Mouse (Mus musculus) right cerebral cortex, postnatal 25 days (tissue): ENCODE results near the gene Tbc1d12.
"Not testable (repeated sequence)": the region's sequence is repeated elsewhere in the genome, so short reads cannot be mapped to it uniquely, and the experiment has no call there.

ENCODE experiments used
- DNase-seq: peaks from one replicate; pipeline ENCODE4 v3.0.0; 2022

The Tbc1d12 gene

DNA sequence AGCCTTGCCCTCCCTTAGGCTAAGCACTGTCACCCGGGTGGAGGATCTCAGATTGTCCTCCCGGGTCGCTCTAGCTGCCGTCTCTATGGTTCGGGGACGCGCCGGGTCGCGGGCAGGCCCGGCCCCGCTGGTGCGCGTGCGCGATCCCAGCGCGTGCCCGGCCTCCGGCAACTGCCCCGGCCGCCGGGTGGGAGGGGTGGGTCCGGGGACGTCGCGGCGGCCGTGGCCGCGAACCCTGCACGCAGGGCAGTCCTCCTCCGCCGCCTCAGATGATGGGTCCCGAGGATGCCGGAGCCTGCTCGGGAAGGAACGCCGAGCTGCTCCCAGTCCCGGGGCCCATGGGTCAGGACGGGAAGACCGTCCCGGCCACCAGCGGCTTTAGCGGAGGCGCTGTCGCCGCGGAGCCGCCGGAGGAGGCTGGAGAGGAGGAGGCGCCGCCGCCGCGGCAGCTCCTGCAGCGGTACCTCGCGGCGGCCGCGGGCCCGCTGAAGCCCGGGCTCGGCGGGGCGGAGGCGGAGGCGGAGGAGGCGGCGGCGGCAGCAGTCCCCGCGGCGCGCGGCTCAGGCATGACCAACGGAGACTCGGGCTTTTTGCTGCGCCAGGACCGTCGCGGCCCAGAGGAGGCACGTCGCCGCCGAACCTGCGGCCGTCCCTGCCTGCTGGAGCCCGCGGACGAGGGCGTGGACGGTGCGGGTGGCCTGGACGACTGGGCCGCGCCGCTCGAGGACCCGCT lies at the start of gene Tbc1d12:
Tbc1d12 (plus strand) TSS at position 142 of the 733 bp plus-strand sequence.
- peak; percentile 89 for DNase-seq

- DNase-seq, result no peak
Observed at GRCm38 (mm10) chr19:38787756-38788155, 48.6 kb upstream of the Tbc1d12 start.

DNA sequence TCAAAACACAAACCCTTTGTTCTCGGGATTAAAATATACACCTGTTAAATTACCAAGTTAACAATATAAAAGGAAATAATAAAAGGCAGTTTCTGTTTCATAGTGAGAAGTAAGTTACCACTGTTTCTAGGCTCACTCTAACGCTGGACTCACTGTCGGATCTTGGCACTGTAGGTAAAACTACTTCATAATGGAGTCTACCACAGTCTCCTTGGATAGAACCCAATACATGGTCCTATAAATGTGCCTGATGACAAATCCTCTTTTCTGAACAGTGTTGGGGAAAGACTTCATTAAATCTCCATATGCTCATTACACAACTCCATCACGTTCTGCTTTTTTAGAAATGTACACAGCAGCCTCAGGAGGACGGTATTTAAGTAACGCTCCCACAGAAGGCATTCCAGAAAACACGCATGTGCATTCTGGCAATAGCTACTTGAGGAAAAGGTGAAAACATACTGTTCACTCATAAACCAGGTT lies 42.8 kb upstream of the Tbc1d12 start:
- DNase-seq, result no peak

DNA sequence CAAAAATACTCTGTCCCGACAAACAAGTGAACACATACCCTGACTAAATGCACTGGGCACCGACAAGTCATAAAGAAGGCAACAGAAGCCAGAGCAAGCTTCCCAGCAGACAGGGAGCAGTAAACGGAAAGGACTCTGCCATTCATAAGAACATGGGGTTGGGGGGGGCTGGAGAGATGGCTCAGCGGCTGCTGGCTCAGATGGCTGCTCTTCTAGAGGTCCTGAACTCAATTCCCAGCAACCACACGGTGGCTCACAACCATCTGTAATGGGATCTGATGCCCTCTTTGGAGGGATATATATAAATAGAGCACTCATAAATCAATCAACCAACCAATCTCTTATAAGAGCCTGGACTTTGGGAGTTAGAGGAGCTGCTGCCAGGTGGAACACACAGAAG lies 39.8 kb upstream of the Tbc1d12 start:
- DNase-seq, result no peak

DNA sequence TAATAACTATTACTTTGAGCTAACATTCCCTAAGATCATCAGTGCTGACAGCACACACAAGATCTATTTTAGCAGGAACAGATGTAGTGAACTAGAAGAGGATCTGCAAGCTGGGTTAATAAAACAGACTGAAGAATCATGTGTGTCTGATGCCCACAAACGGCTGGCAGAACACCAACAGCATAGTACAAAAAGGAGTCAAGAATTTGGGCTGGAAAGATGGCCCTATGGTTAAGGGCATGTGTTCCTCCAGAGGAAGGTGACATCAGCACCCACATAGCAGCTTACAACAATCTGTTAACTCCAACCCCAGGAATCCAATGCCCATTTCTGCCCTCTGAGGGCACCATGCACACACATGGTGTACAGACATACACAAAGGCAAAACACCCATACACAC lies 38.1 kb upstream of the Tbc1d12 start:
- DNase-seq, result no peak

GRCm38 (mm10) chr19:38798801-38799200 lies 37.6 kb upstream of the Tbc1d12 start:
- DNase-seq, result no peak

DNA sequence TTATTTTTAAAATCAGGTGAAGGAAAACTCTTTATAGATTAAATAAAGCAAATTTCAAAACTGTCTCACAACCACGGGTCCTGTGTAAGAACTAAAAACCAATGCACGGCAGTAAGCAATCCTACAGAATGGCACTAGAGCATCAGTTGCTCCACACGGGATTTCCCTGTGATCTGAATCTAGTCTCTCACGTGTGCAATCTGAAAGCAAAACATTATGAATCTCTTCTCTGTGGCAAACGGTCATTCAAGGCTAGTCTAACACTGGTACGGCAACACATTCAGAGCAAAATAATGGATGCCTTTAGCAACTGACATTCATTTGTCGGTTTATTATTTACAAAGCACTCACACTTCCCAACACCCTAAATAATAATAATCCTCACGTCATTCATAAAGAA lies 18.2 kb upstream of the Tbc1d12 start:
- DNase-seq, result no peak

GRCm38 (mm10) chr19:38818766-38819426 lies 17.5 kb upstream of the Tbc1d12 start, which contains the start of gene Noc3l:
Noc3l (minus strand) TSS chr19:38819237.
- peak; percentile 93 for DNase-seq

GRCm38 (mm10) chr19:38819427-38819802 lies 17.0 kb upstream of the Tbc1d12 start:
- DNase-seq, result no peak

DNA sequence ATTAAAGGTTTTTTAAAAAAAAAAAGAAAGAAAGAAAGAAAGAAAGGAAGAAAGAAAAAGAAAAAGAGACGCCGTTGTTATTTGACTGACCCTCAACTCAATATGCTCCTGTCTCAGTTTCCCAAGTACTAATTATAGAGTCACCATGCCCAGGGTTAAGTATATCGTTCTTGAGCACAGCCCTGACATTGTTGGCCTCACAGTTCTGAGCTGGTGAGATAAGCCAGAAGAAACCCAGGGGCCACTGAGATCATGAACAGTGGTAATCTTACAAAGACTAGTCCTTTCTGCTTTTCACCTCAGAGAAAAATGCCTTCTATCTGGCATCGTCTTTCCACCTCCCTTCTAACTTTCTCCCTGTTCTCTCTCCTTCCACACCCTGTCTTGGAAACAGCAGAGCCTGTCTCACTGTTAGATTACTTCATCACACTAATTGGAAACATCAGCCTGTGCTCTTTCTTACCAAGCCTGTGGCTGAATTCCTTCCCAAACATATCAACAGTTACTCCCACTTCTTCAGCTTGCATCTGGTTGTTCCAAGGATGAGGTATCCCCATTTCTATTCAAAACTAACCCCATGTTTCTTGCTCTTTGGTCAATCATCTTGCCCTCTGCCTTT lies 16.1 kb upstream of the Tbc1d12 start:
- no peak for DNase-seq

DNA sequence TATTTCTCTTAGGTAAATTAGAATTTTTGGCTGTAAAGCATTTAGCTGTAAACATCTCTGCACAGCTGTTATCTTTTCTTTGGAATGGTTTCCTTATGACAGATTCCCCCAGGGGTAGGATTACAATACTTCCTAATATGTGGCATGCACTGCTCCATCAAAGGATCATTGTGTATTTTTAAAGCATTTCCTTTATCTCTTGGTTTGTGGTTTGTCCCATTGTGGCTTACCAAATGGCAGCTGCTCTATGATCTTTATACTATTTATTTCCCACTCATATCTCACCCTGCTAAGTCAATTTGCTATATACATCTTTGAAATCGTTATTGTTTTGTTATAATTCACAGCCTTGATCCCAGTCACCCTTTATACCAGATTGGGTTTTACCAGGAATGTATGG lies 3.2 kb upstream of the Tbc1d12 start:
- DNase-seq, result no peak

DNA sequence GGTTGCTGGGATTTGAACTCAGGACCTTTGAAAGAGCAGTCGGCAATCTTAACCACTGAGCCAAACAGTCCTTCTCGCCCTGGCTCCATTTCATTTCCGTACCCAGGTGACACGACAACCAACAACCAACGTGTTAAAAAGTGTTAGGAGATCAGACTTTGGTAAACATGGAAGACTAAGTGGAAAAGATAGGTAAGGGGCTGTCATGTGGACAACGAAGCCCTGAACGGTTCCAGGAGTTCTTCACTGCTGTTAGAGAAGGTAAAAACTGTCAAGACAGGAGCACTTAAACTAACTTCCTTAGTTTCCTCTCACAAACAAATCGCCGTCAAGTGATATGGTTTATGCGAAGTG lies 318 bp upstream of the Tbc1d12 start:
- DNase-seq, result no peak

DNA sequence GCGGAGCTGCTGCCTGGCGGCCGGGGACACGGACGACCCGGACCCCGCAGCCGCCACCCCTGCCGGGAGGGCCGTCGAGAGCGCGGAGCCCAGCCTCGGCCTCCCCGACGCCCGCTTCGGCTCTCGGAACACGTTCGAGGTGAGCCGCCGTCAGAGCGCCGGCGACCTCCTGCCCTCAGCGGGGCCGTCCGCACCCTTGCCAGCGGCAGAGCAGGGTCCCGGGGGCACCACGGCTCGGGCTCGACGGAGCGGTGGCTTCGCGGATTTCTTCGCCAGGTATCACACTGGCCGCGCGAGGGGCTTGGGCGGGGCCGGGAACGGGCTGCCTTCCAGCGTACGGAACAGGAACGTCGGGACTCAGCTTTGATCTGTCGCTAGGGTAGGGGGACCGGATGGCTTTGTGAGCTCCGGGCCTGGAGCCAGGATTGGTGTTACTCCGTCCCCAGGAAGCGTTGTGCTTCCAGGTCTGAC lies 827 bp downstream of the Tbc1d12 start:
- DNase-seq, result peak; percentile 24

DNA sequence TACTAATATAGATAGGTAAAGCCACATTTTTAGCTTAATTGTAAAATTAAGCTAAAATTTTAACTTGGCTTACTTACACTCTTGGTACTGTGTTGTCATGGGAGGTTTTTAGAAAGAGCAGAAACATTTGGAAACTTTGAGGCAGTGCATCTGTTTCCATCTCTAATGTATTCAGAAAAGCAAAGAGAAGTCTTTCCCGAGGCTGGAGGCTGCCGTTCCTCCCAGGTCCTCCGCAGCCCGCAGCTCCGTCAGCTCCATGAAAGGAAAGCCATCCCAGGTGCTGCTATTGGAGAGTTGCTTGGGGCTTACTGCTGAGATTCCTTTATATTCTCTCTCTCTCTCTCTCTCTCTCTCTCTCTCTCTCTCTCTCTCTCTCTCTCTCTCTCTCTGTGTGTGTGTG lies 8.4 kb downstream of the Tbc1d12 start:
- peak; percentile 8 for DNase-seq

DNA sequence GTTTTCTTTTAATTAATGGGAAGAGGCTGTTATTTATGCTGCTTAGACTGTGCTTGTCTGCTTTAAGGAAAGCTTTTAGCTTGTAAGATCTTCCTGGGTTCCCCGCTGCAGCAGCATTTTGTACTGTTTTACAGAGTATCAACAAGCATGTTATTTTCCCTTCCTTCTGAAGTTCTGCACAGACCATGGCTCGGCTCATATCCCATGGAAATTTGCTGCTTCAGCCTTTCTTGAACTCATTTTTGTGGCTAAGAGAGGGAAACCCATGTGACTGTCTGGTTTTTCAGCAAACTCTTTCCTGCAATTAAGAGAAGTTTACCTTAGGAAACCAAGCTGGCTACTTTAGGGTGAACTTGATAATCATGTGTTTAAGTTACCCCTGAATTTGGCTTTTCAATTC lies 10.0 kb downstream of the Tbc1d12 start:
- DNase-seq, result no peak

DNA sequence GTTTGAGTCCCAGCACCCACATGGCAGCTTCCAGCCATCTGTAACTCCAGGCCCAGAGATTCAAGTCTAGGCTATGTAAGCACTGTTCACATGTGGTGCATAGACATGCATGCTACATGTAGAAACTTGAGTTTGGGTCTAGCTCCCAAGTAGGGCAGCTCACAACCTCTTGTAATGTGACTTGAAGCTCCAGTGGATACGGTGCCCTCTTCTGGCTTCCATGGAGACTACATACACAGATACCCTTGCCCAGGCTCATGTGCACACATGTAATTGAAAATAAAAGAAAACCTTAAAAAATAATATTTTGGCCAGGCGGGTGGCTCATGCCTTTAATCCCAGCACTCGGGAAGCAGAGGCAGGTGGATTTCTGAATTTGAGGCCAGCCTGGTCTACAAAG lies 21.8 kb downstream of the Tbc1d12 start:
- DNase-seq, result no peak

DNA sequence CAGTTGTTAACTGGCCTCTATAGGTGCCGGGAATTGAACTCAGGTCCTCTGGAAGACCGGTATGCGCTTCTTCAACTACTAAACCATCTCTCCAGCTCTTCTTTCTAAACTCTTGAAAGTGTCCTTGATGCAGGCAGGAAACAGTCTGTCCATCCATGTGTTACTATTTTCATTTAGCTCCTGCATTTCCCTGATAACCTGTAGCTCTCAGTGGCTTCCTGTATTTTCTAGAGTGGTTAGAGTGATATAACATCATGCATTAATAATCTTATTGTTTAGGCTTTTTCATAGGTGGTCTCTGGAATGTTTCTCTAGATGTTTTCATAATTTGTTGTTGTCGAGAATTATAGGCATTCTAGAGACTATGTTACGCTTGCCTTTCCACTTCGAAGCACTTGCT lies 26.1 kb downstream of the Tbc1d12 start:
- DNase-seq, result no peak

DNA sequence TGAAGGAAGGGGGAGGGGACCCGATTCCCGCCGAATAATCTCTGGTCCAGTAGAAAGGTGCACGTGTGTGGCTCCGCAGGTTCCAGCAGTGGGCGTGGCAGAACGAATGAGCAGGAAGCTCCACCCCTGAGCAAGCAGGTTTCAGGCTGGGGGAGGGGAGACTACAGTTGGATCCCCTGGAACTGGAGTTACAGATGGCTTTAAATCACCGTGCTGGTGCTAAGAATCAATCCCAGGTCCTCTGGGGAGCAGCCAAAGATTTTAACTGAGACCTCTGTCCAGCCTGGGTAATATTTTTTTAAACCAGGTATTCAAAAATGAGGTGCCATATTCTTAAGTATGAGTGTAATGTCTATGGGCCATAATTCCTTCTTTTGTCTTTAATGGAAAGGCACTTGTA lies 38.4 kb downstream of the Tbc1d12 start:
- not testable (repeated sequence) for DNase-seq

DNA sequence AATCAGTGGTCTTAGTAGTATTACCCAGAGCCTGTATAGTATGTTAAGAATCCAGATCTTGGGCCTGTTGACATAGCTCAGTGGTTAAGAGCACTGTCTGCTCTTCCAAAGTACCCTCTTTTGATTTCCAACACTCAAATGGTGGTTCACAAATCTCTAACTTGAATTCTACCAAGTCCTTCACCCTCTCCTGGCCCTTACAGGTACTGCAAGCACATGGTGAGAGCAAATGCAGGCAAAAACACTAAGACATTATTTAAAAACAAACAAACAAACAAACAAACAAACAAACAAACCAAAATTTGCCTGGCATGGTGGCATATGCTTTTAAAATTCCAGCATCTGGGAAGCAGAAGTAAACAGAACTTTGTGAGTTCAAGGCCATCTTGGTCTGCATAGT lies 43.9 kb downstream of the Tbc1d12 start:
- DNase-seq, result no peak

DNA sequence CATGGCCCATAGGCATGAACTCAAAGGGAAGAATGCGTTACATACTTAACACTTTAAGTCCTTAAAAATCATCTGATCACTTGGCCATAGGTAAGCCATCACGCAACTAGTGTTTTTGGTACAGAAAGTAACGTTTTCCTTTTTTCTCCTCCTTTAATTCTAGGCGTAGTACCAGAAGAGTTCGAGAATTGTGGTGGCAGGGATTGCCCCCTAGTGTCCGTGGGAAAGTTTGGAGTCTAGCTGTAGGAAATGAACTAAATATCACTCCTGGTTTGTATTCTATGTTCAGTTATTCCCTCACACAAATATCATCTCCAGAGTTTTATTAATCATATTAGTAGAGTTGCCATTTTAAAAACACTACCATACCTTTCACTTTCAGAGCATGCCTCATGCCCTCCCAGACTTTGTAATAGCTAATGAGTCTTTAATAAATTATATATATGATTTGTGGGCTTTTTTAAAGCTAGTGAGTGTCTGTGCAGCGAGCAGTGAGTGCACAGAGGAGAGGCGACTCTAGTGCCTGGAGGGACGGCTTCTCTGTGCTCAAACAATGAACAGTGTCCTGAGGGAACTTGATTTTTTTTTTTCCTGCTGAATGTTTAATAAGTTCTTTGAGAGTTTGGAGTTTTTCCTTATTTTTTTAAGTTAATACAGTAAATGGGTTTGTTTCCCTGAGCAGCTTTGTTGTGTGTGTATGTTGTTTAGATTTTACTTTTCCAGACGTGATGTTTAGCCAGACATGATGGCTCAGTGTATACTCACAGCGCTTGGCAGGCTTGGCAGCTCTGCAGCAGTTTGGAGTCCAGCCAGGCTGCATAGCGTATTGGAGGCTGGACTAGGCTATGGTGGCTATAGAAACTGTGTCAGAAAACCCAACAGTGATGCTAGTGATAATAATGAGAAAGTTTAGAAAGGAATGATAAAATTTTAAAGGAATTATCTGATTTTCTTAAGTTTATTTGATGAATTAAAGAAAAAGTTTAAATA lies 65.1 kb downstream of the Tbc1d12 start:
- DNase-seq, result no peak

- no peak for DNase-seq
Observed at GRCm38 (mm10) chr19:38902501-38902900, 66.1 kb downstream of the Tbc1d12 start.

DNA sequence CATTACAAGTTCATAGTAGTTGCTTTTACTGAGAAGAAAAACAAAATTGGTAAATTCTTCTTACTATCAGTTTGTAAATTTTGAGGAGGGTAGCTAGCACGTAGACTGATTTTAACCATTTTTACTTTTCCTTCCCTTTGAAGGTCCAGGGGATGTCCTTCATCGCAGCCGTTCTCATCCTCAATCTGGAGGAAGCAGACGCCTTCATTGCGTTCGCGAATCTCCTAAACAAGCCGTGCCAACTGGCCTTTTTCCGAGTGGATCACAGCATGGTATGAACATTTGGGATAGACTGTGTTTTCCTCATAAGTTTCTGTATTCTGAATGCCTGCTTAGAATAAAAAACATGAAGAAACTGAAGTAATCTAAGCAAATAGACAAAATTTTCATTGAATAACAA lies 77.4 kb downstream of the Tbc1d12 start:
- no peak for DNase-seq

GRCm38 (mm10) chr19:38914926-38915325 lies 78.5 kb downstream of the Tbc1d12 start:
- DNase-seq, result no peak
